Mouse (Mus musculus) stomach, embryonic 15.5 days (tissue): ENCODE data around the gene Gm21981. TPM values are rescaled to one million over a fixed set of nuclear protein-coding genes. Genes with fewer than 3 reads are reported as not detected.
"Not testable (repeated sequence)": the region's sequence is repeated elsewhere in the genome, so short reads cannot be mapped to it uniquely, and the experiment has no call there.

ENCODE experiments used
- ATAC-seq: fragments of 200-750 bp; cut with Nextera tagmentation; 2 replicates; pipeline ENCODE4 v1.8.0; 2017; ENCODE audit warnings: low read depth, moderate number of reproducible peaks, moderate TSS enrichment; ENCODE audit not compliant: insufficient read depth, low FRiP score
- H3K27ac ChIP-seq: fragments of 300-500 bp; sonication (generic); 2 replicates; pipeline ENCODE4 v1.5.1; 2015; ENCODE audit warnings: mild to moderate bottlenecking, inconsistent platforms
- H3K27me3 ChIP-seq: fragments of 300-500 bp; sonication (generic); replicated peaks from 2 replicates; pipeline ENCODE4 v1.6.1; 2015; ENCODE audit warnings: inconsistent platforms
- H3K36me3 ChIP-seq: fragments of 300-500 bp; sonication (generic); 2 replicates; pipeline ENCODE4 v1.6.1; 2015; ENCODE audit warnings: inconsistent platforms
- H3K4me1 ChIP-seq: fragments of 300-500 bp; sonication (generic); 2 replicates; pipeline ENCODE4 v1.6.1; 2015; ENCODE audit warnings: inconsistent platforms
- H3K4me2 ChIP-seq: fragments of 300-500 bp; sonication (generic); 2 replicates; pipeline ENCODE4 v1.6.1; 2015; ENCODE audit warnings: mild to moderate bottlenecking, inconsistent platforms
- H3K4me3 ChIP-seq: fragments of 300-500 bp; sonication (generic); replicated peaks from 2 replicates; pipeline ENCODE4 v1.5.1; 2015; ENCODE audit warnings: inconsistent platforms
- H3K9ac ChIP-seq: fragments of 300-500 bp; sonication (generic); 2 replicates; pipeline ENCODE4 v1.6.1; 2015; ENCODE audit warnings: inconsistent platforms
- H3K9me3 ChIP-seq: fragments of 300-500 bp; sonication (generic); 2 replicates; pipeline ENCODE4 v1.6.1; 2016; ENCODE audit warnings: inconsistent platforms
- WGBS: fragments of 180-500 bp; shearing (Covaris S2); methylation state at CpG from one replicate; pipeline ENCODE4 v1.1.7; 2015; 5-methylcytosine and 5-hydroxymethylcytosine counted together
- polyA plus RNA-seq: library from polyadenylated mRNA; unstranded; fragments of >200 nt; fragmentation: Nextera tagmentation; extraction: Ambion mirVana; gene quantifications from 2 replicates; pipeline ENCODE4 v1.2.1, GENCODE M21; 2015

Gm21981 gene
- polyA plus RNA-seq, 1 experiment from 2014 or later = 0.27 TPM

DNA sequence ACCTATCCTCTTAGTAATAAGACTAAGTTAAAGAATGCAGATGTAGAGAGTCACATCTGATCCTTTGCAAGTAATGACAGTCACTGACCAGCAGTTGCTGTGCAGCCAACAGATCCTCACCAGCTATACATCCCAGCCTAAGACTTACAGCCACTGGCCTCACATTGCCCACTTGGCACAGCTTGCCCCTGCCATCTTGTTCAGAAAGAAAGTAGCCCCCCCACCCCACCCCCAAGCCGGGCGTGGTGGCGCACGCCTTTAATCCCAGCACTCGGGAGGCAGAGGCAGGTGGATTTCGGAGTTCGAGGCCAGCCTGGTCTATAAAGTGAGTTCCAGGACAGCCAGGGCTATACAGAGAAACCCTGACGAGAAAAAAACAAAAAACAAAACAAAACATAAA, 39.9 kb downstream of the Gm21981 start:
- WGBS = 93% methylated on average over 8 of the region's 8 CpGs
- not testable (repeated sequence) for H3K4me2 ChIP-seq, H3K9me3 ChIP-seq, ATAC-seq, H3K4me3 ChIP-seq, H3K27ac ChIP-seq, H3K27me3 ChIP-seq, H3K4me1 ChIP-seq, H3K36me3 ChIP-seq, H3K9ac ChIP-seq

DNA sequence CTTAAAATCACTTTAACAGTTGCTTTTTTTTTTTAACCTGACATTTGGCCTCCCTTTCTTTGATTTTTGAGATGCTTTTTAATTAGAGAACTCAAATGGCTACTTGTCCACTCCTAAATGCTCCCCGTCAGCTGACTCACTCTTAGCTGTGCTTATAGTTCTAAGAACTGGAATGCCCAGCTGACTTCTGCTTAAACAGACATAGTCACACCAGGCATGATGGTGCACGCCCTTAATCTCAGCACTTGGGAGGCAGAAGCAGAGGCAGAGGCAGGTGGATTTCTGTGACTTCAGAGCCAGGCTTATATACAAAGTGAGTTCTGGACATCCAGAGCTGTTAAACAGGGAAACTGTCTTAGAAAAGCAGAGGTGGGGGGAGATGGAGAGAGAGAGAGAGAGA, 42.3 kb downstream of the Gm21981 start:
- Histone ChIP-seq H3K27ac (no peak overlapping the region), H3K36me3 (no peaks in the 10 kb centered on the region), H3K4me1 (no peaks in the 10 kb centered on the region), H3K9ac (no peak overlapping the region), H3K27me3 (no peaks in the 10 kb centered on the region), H3K4me2 (no peak overlapping the region), H3K4me3 (no peak overlapping the region), H3K9me3 (no peaks in the 10 kb centered on the region)
- 80% methylated on average over 2 of the region's 2 CpGs for WGBS
- ATAC-seq = no peak

- H3K9ac ChIP-seq = no peak overlapping the region
- no peak overlapping the region for H3K4me2 ChIP-seq
- no peaks in the 10 kb centered on the region for H3K27me3 ChIP-seq
- H3K36me3 ChIP-seq = no peaks in the 10 kb centered on the region
- no peaks in the 10 kb centered on the region for H3K4me1 ChIP-seq
- WGBS = 64% methylated on average over 4 of the region's 4 CpGs
- no peak overlapping the region for H3K27ac ChIP-seq
- no peaks in the 10 kb centered on the region for H3K9me3 ChIP-seq
- no peak overlapping the region for H3K4me3 ChIP-seq
- no peak for ATAC-seq
These were observed 45.3 kb downstream of the Gm21981 start for GRCm38 (mm10) chr17:47648966-47649365.

DNA sequence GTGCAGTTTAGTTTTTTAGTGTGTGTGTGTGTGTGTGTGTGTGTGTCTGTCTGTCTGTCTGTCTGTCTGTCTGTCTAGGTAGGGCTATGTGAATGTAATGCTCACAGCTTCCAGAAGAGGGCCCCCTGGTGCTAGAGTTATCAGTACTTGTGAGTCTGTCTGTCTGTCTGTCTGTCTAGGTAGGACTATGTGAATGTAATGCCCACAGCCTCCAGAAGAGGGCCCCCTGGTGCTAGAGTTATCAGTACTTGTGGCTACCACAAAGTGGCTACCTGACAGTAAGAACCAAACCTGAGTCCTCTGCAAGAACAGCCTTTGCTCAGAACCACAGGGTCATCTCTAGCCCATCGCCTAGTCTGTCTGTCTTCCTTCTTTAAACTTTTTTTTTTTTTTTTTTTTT, 47.6 kb downstream of the Gm21981 start:
- H3K4me1 ChIP-seq = no peaks in the 10 kb centered on the region
- no peak for ATAC-seq
- no peak overlapping the region for H3K4me2 ChIP-seq
- no peak overlapping the region for H3K4me3 ChIP-seq
- no peak overlapping the region for H3K9ac ChIP-seq
- H3K27ac ChIP-seq = no peak overlapping the region
- no peaks in the 10 kb centered on the region for H3K9me3 ChIP-seq
- 86% methylated on average over 1 of the region's 1 CpGs for WGBS
- H3K36me3 ChIP-seq = no peaks in the 10 kb centered on the region
- no peaks in the 10 kb centered on the region for H3K27me3 ChIP-seq

GRCm38 (mm10) chr17:47642992-47643391, 51.3 kb downstream of the Gm21981 start:
- ATAC-seq = no peak
- Histone ChIP-seq H3K4me3 (no peak overlapping the region), H3K27me3 (no peaks in the 10 kb centered on the region), H3K36me3 (no peaks in the 10 kb centered on the region), H3K9ac (no peak overlapping the region), H3K9me3 (no peaks in the 10 kb centered on the region), H3K4me1 (no peaks in the 10 kb centered on the region), H3K4me2 (no peak overlapping the region), H3K27ac (no peak overlapping the region)
- WGBS = 80% methylated on average over 2 of the region's 2 CpGs

Other genes with a start within 250 kb of the Gm21981 start
- gene Taf8, start 192.2 kb downstream of the Gm21981 start, polyA plus RNA-seq = 23.3 and 25.2 TPM in 2 replicates
- gene Ccnd3, start 189.4 kb downstream of the Gm21981 start, polyA plus RNA-seq = 391 and 408 TPM in 2 replicates
- 21.2 and 21.4 TPM in 2 replicates for gene Bysl, start 83.0 kb downstream of the Gm21981 start, polyA plus RNA-seq
- 38.7 and 39.7 TPM in 2 replicates for gene Med20, start 82.9 kb downstream of the Gm21981 start, polyA plus RNA-seq
- gene Gm20517, start 82.9 kb downstream of the Gm21981 start, polyA plus RNA-seq = 1.0 and 1.5 TPM in 2 replicates
- 5.3 and 6.3 TPM in 2 replicates for gene Usp49, start 63.8 kb downstream of the Gm21981 start, polyA plus RNA-seq
- 404 and 405 TPM in 2 replicates for gene Tomm6, start 6.1 kb downstream of the Gm21981 start, polyA plus RNA-seq
- 4.7 TPM in 2 replicates for gene Frs3, start 5.4 kb downstream of the Gm21981 start, polyA plus RNA-seq
- gene Prickle4, start 281 bp upstream of the Gm21981 start, polyA plus RNA-seq = 0.34 and 0.42 TPM in 2 replicates
- gene Pgc, start 32.4 kb upstream of the Gm21981 start, polyA plus RNA-seq = 52.1 and 71.7 TPM in 2 replicates
- 10.2 and 10.7 TPM in 2 replicates for gene Tfeb, start 42.6 kb upstream of the Gm21981 start, polyA plus RNA-seq
- gene Mdfi, start 140.2 kb upstream of the Gm21981 start, polyA plus RNA-seq = 10.3 and 11.2 TPM in 2 replicates
- 25.0 and 30.9 TPM in 2 replicates for gene Foxp4, start 230.2 kb upstream of the Gm21981 start, polyA plus RNA-seq